Mouse (Mus musculus): ENCODE measurements around the gene Prkcd.

Prkcd gene

GRCm38 (mm10) chr14:30625856-30626726, at the start of gene Prkcd:
Prkcd (minus strand) TSS chr14:30626210.
- DNase-seq, result peak; percentile 86 to 89

DNA sequence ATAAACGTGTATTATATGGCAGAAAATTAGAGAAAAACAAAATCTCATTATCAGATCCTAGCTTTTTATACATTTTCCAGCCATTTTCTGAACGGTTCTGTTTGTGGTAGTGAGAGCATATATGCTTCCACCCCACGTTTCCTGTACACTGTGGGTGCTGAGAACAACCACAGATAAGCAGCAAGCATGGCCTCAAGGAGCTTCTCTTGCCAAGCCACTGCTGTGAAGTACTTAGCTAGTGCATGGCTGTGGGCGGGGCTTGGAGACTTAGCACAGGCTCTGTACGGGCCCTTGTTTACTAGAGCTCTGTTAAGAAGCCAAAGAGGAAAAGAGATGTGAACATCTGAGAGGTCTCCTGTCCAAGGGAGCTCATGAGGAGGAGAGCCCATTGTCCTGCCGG, 48.9 kb upstream of the Prkcd start:
- DNase-seq, result peak; percentile 15 to 43

GRCm38 (mm10) chr14:30671986-30672312, 45.9 kb upstream of the Prkcd start:
- peak; percentile 56 to 62 for DNase-seq

GRCm38 (mm10) chr14:30671095-30671985, 45.3 kb upstream of the Prkcd start:
- no peak for DNase-seq

DNA sequence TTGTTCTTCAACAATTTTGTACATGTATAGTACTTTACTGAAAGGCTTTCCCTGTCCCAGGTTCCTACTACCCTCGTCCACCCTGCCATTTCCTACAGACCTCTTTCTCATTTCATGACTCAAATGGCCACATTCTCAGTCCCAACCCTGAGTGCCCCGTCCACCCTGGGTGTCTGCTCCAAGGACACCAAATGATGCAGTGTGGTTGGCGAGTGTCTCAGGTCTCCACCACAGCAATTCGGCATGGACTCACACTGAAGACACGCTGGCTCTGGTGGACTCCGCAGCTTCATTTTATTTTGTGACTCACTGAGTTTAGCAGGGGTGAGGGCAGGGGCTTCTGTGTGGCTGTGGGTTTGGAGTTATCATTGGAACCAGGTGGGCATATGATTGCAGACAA, 44.2 kb upstream of the Prkcd start:
- no peak for DNase-seq

DNA sequence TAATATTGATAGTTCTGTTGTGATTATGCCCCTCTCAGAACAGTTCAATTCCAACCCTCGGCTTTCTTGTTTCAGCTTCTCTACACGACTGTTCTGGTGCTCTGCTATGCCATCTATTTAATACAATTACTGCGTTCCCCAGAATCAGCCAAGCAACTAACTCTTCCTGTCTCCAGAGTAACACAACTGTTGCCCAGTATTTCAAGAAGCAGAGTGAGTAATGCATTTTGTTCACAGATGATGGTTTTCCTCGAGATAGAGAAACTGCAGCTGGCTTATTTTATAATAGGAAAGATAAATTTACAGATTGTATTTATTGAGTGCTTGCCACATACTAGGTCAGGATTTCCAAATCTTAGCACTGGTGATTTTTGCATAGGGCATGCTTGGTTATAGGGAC, 40.6 kb upstream of the Prkcd start:
- DNase-seq, result no peak

DNA sequence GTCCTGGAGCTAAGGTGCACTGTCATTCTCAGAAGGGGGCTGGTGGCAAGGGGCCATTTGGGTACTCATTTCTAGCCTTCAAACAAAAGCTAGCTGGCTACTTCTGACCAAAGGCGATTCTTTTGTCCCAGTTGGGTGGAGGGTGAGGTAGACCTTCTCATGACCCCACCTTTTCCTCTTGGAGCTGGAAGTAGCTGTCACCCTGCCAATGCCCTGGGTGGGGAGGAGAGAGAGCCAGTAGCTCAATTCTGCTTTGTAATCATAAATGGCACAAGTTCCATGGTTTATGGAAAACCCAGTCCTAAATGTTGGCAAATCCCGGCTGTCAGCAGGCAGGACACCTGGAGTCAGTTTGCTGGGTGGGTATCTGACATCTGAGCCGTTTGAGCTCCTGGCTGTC, 40.1 kb upstream of the Prkcd start:
- DNase-seq, result no peak

GRCm38 (mm10) chr14:30655531-30655930, 29.5 kb upstream of the Prkcd start:
- DNase-seq, result no peak

DNA sequence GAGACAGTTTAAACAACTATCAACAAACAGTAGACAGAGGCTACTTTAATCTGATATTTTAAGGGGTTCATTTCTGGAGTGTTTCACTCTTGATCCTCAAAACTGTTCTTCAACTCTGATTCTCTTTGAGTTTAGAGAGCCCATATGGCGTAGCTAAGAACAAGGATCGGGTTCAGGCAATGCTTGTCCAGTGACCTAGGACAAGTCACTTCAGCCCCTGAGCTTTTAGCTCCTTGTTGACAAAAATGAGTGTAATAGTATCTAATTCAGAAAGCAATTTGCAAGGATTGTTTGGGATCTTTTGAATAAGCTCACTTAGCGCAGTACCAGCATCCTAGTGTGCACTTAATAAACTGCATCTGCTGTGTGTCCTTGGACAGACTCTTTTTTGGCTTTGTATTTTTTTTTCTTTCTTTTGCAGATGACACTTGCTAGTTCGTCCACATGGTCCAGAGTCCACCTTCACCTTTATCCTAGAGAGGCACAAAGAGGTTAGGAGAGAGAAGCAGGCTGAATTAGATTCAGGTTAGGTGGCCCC, 28.8 kb upstream of the Prkcd start:
- DNase-seq, result no peak

DNA sequence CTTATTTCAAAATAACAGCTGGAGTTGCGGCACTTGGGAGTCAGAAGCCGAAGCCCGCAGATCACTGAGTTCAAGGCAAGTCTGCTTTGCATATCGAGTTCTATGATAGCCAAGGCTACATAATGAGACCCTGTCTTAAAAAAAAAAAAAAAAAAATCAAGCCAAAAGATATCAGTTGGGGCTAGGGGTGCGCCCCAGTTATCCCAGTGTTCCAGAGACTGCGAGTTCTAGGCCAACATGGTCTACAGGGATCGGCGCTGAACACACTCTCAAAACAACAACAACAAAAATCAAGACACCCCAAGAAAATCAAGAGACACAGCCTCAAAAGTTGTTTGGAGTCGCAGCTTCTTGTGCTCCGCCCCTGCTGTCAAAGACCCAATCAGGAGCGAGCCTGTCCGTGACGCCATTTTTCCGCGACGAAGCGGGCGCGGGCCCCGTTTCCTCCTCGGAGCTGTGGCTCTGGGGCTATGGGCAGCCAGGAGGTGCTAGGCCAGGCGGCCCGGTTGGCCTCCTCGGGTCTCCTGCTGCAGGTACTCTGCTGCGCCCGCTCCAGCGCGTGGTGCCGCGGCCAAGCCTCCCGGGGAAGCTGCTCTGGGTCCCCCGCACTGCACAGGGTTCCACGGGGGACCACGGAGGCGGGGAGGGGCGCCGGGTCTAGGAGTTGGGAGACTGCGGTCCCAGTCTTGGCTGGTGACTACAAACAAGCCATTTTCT, 28.1 kb upstream of the Prkcd start, which contains the start of gene Rft1:
Gene Rft1, plus strand, starts transcription at position 418 of the 717 bp plus-strand sequence.
- DNase-seq, result peak; percentile 93 to 95

- DNase-seq, result peak in 1 of 2 experiments; percentile 22
These were observed 25.0 kb upstream of the Prkcd start for GRCm38 (mm10) chr14:30650969-30651368.

GRCm38 (mm10) chr14:30649745-30650144, 23.7 kb upstream of the Prkcd start:
- no peak for DNase-seq

GRCm38 (mm10) chr14:30648478-30648877, 22.5 kb upstream of the Prkcd start:
- no peak for DNase-seq

- DNase-seq, result no peak
These were observed 20.5 kb upstream of the Prkcd start for GRCm38 (mm10) chr14:30646486-30646885.

DNA sequence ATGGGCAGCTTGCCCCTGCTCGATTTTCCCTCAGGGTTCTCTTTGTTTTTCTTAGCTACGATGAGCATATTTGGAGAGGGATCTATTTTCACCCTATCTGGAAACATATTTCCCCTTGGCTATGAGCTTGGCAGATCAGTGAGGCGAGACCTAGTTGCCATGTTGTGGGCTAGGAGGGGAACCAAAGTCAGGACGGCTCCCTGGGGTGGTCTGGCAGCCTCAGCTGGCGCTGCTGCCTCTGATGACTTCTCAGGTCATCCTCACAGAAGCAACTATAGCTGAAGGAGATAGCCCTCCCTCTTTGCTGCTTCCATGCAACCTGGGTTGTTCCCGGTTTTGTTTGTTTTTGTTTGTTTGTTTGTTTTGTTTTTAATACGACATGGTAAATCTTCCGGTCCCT, 19.1 kb upstream of the Prkcd start:
- no peak for DNase-seq

DNA sequence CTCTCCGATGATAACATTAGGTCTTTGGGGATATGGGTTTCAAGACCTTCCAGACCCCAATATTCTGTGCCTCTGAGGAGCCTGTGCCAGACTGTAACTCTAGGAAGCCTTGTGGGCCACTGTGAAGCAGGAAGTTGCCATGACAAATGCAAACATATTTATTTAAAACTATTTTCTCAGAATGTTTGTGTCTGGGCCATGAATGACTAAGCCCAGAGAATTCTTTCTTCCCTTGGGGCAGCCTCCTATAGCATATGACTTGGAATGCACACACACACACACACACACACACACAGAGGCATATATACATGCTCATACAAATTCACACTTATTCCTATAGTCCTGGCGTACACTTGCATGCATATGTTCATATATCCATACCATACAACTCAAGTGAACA, 18.0 kb upstream of the Prkcd start:
- no peak for DNase-seq

GRCm38 (mm10) chr14:30641748-30642147, 15.7 kb upstream of the Prkcd start:
- DNase-seq, result peak; percentile 36 to 51

- no peak for DNase-seq
These were observed 12.7 kb upstream of the Prkcd start for GRCm38 (mm10) chr14:30638686-30639085.

DNA sequence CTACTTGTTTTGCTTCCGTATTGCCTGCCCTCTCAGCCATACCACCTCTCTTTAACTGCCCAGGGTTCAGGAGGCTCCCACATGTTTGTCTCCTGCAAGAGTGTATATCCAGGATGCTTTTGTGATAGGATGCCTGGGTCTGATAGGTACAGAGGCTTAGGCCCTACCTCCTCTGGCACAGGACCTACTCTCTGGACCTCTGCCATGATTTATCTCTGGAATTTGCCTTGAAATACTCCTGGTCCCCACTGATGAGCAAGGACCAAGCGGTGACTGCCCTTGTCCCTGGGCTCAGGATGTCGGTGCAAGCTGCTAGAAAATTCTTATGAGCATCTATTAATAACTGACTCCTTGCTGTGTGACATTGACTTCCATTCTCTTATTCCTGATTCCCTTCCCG, 12.0 kb upstream of the Prkcd start:
- no peak for DNase-seq

DNA sequence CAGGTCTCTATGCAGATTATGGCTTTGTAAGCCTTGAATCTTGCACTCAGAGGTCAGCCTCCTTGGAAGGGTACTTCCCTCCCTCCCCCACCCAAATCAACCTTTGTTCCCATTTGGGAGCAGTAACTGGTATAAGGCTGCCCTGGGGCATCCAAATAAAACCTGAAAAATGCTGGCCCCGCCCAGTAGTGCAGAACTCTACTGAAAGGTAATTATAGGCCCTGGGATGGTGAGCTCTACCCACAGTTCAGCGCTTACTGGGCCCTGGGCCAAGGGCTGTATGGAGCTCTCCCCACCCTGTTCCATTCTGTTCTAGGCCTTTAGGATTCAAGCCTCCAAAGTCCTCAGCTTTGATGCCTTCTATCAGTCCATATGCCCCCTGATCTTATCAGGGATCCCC, 11.1 kb upstream of the Prkcd start:
- no peak for DNase-seq

GRCm38 (mm10) chr14:30636499-30636898, 10.5 kb upstream of the Prkcd start:
- no peak for DNase-seq

DNA sequence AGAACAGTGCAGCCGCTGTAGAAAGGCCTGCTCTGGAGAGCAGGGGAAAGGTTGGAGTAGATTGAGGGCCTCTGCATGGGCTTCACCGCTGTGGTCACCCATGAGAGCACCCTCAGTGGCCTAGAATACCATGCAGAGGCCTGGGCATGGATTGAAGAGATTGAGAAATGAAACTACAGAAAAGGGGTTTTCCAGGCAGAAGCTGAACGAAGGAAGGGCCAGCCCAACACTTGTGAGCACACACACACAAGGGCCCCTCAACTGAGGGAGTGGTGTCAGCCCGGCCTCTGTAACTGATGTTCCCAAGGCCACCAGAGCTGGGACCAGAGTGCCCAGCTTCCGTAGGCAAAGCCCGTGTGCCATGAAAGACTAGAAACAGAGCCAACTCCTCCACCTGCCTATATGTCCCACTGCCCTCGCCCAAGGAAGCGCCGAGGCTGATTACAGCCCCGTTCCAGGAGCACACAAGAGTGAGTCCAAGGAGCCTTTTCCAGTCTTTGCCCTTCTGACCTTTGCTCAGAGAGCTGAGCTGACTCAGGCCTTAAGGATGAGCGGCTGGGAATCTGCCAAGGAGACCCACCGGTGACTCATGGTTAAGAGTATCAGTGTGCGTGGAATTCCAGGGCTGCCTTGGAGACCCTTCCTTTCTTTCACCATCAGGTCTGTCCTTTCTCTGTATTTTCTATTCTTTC, 9.4 kb upstream of the Prkcd start:
- no peak for DNase-seq
